Mouse (Mus musculus) bone marrow, adult 2 months (tissue): ENCODE results near the gene Sec16a.

Source experiments
- CTCF ChIP-seq: fragments of 200-500 bp; IDR thresholded peaks from 2 replicates; pipeline ENCODE4 v1.5.1; 2011; ENCODE audit warnings: low read length, control low read depth; ENCODE audit not compliant: control insufficient read depth, insufficient read depth
- POLR2A ChIP-seq: fragments of 200-500 bp; IDR thresholded peaks from 2 replicates; pipeline ENCODE4 v1.6.1; 2011; ENCODE audit warnings: low read depth, mild to moderate bottlenecking, control low read depth, low read length, borderline replicate concordance; ENCODE audit not compliant: control insufficient read depth

DNA sequence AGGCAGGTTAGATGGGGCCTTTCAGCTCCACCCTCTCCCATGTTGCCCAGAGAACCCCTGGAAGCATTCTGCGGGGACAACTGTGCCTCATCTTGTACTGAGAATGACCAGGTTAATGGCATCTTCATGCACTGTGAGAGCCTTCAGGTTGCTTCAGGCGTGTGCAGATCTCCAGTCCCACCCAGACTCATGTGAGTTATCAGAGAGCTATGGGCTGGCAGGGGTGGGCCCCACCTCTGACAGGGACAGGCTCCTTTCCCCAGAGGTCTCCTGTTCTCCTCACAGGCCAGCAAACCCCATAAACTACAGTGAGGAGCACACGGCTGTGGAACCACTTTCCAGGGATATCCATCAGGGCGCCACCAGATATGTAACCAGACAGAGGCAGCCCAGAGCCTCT, 44.0 kb downstream of the Sec16a start:
- no peak for TF ChIP-seq CTCF
- TF ChIP-seq POLR2A, result no peak
